Mouse (Mus musculus) hindbrain, embryonic 12.5 days (tissue): ENCODE measurements around the gene Ralgps1. TPM values are rescaled to one million over a fixed set of nuclear protein-coding genes. Genes with fewer than 3 reads are reported as not detected.
A peak's percentile ranks its signal among the peaks of the same experiment; 100 is the strongest.

Experiments
- ATAC-seq: fragments of 200-750 bp; cut with Nextera tagmentation; 2 replicates; pipeline ENCODE4 v1.8.0; 2017; ENCODE audit warnings: moderate TSS enrichment; ENCODE audit not compliant: low FRiP score
- H3K27ac ChIP-seq: fragments of 300-500 bp; sonication (generic); 2 replicates; pipeline ENCODE4 v1.5.1; 2016; ENCODE audit warnings: mild to moderate bottlenecking
- H3K27me3 ChIP-seq: fragments of 300-500 bp; sonication (generic); 2 replicates; pipeline ENCODE4 v1.6.1; 2016; ENCODE audit warnings: mild to moderate bottlenecking
- H3K36me3 ChIP-seq: fragments of 300-500 bp; sonication (generic); 2 replicates; pipeline ENCODE4 v1.6.1; 2016; ENCODE audit warnings: mild to moderate bottlenecking
- H3K4me1 ChIP-seq: fragments of 300-500 bp; sonication (generic); 2 replicates; pipeline ENCODE4 v1.6.1; 2016
- H3K4me2 ChIP-seq: fragments of 300-500 bp; sonication (generic); replicated peaks from 2 replicates; pipeline ENCODE4 v1.6.1; 2016; ENCODE audit warnings: mild to moderate bottlenecking
- H3K4me3 ChIP-seq: fragments of 300-500 bp; sonication (generic); 2 replicates; pipeline ENCODE4 v1.5.1; 2016; ENCODE audit warnings: mild to moderate bottlenecking
- H3K9ac ChIP-seq: fragments of 300-500 bp; sonication (generic); 2 replicates; pipeline ENCODE4 v1.6.1; 2016; ENCODE audit warnings: mild to moderate bottlenecking, moderate library complexity
- H3K9me3 ChIP-seq: fragments of 300-500 bp; sonication (generic); replicated peaks from 2 replicates; pipeline ENCODE4 v1.6.1; 2016; ENCODE audit warnings: mild to moderate bottlenecking
- WGBS: fragments of 180-500 bp; shearing (Covaris S2); methylation state at CpG from one replicate; pipeline ENCODE4 v1.1.7; 2016; 5-methylcytosine and 5-hydroxymethylcytosine counted together
- polyA plus RNA-seq: library from polyadenylated mRNA; unstranded; fragments of >200 nt; fragmentation: Nextera tagmentation; extraction: Ambion mirVana; gene quantifications from 2 replicates; pipeline ENCODE4 v1.2.1, GENCODE M21; 2016

Gene Ralgps1
- polyA plus RNA-seq, 1 experiment from 2014 or later: 29.0 TPM

DNA sequence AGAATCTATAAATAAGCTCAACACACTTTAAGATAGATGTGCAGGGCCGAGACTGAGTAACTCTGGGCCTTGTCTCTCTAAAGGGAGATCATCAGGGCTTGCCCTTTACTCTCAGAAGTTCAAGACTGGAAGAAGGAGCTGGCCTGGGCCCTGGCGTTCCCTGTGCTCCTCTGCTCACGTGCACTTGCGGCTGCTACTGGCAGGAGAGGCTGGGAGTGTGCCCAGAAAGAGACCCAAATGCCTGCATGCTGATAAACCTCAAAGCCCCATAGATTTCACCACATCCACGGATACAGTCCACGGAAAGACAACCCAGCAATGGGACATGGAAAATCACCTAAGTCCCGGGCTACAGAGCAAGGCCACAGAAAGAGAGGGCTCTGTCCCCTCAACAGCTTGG lies 184.8 kb downstream of the Ralgps1 start:
- Histone ChIP-seq H3K27me3 (no peaks in the 10 kb centered on the region), H3K4me3 (no peak overlapping the region), H3K36me3 (no peaks in the 10 kb centered on the region), H3K27ac (no peak overlapping the region), H3K9ac (no peak overlapping the region), H3K4me1 (peaks cover 10% of the 10 kb centered on the region), H3K4me2 (no peak overlapping the region), H3K9me3 (no peaks in the 10 kb centered on the region)
- ATAC-seq: no peak
- WGBS: 85% methylated on average over 7 of the region's 7 CpGs

DNA sequence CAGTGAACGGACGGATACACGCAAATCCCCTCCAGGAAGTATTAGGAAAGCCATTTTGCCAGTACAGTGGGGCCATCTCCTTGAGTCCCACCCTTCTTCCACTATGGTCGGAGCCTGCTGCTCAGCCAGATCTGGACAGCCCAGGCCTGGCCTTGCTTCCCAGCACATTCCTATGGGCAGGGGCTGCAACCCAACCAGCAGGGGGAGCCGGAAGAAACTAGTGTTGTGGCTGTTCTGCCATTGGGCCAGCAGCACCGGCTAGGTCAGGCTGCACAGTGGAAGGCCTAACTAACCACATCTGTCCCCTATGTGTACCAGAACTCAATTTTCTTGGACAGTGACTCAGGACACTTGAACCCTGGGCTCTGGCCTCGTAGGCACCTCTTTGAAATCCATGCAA lies 186.0 kb downstream of the Ralgps1 start:
- H3K9me3 ChIP-seq: no peaks in the 10 kb centered on the region
- H3K4me1 ChIP-seq: peaks cover 11% of the 10 kb centered on the region
- H3K36me3 ChIP-seq: no peaks in the 10 kb centered on the region
- no peak overlapping the region; the same call in 1 of the 2 replicates for H3K27ac ChIP-seq
- no peak overlapping the region for H3K9ac ChIP-seq
- no peak overlapping the region for H3K4me3 ChIP-seq
- no peak for ATAC-seq
- WGBS: 76% methylated on average over 7 of the region's 7 CpGs
- no peak overlapping the region for H3K4me2 ChIP-seq
- H3K27me3 ChIP-seq: no peaks in the 10 kb centered on the region

DNA sequence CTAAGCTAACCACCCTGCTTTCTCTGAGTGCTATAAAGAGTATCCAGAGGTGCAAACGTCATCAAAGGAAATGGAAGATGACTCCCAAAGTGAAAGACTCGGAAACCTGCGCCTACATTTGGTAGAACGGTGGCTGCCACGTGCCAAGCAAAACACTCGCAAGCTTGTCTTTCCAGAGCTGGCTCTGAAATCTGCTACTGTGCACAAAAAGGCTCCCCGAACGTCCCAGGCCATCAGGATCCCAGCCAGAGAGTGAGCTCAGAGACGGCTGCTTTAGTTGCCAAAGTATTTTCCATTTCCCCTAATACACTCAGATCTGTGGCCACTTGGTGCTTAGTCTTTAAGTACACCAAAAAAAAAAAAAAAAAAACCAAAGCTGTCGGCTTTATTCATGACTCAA lies 186.6 kb downstream of the Ralgps1 start:
- WGBS: 83% methylated on average over 10 of the region's 10 CpGs
- no peaks in the 10 kb centered on the region for H3K27me3 ChIP-seq
- no peak overlapping the region for H3K27ac ChIP-seq
- no peak overlapping the region for H3K4me2 ChIP-seq
- H3K9ac ChIP-seq: no peak overlapping the region
- no peaks in the 10 kb centered on the region for H3K9me3 ChIP-seq
- no peak overlapping the region for H3K4me3 ChIP-seq
- H3K4me1 ChIP-seq: peaks cover 11% of the 10 kb centered on the region
- H3K36me3 ChIP-seq: no peaks in the 10 kb centered on the region
- no peak for ATAC-seq

DNA sequence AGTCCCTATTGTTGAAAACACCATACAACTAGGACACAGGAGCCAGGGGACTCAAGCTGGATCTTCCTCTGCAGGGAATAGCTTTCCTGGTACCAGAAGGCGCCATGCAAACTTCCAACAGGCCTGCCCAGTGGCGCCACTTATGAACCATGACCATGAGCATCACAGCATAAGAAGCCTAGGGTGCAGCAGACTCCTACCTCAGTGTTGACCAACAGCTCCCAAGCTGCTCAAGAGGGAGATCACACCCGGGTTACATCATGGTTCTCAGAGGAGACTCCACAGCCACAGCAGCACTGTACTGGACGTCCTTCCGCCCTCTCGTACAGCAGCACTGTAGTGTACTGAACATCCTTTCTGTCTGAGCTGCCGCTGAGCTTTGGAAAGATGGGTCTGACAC lies 188.0 kb downstream of the Ralgps1 start:
- no peaks in the 10 kb centered on the region for H3K27me3 ChIP-seq
- H3K4me1 ChIP-seq: peaks cover 21% of the 10 kb centered on the region
- no peak overlapping the region for H3K4me2 ChIP-seq
- no peaks in the 10 kb centered on the region for H3K36me3 ChIP-seq
- no peak for ATAC-seq
- H3K9me3 ChIP-seq: no peaks in the 10 kb centered on the region
- no peak overlapping the region for H3K27ac ChIP-seq
- 94% methylated on average over 7 of the region's 7 CpGs for WGBS
- H3K9ac ChIP-seq: no peak overlapping the region
- H3K4me3 ChIP-seq: no peak overlapping the region

DNA sequence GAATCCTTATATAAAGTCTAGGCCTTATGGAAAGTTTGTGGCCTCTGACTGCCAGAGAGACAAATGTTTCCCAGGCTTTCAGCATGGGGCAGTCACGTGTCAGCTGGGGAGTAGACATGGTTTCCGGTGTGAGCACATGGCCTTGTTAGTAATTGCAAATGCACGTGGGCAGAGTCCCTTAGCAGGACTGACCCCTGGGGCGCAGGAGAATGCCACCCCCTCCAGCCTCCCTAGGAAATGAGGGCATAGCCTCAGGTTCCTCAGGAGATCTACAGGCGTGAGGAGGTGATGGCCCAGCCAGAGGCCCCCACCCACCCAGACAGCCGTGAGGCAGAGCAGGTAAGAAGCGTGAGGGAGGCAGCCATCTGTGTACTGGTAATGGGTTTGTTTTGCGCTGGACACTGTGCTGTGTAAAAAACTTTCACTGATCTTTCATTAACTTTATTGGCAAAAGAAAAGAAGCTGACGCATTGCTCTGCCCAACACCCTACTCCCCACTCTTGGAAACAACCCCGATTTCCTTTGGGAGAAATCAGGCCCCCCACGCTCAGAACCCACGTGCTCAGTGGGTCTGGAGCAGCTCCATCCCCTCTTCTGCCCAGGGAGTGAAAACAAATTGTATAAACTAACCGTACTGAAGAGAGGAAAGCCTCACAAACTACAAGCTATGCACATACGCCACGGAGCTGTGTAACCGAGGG lies 191.2 kb downstream of the Ralgps1 start:
- H3K27ac ChIP-seq: no peak overlapping the region
- peaks cover 34% of the 10 kb centered on the region for H3K4me1 ChIP-seq
- H3K4me2 ChIP-seq: no peak overlapping the region
- no peak overlapping the region for H3K9ac ChIP-seq
- no peaks in the 10 kb centered on the region for H3K27me3 ChIP-seq
- H3K4me3 ChIP-seq: no peak overlapping the region
- 47% methylated on average over 16 of the region's 16 CpGs for WGBS
- ATAC-seq: 0 out of 2 replicates have a peak, but pooled peaks have one; percentile 38
- H3K9me3 ChIP-seq: no peaks in the 10 kb centered on the region
- no peaks in the 10 kb centered on the region for H3K36me3 ChIP-seq

DNA sequence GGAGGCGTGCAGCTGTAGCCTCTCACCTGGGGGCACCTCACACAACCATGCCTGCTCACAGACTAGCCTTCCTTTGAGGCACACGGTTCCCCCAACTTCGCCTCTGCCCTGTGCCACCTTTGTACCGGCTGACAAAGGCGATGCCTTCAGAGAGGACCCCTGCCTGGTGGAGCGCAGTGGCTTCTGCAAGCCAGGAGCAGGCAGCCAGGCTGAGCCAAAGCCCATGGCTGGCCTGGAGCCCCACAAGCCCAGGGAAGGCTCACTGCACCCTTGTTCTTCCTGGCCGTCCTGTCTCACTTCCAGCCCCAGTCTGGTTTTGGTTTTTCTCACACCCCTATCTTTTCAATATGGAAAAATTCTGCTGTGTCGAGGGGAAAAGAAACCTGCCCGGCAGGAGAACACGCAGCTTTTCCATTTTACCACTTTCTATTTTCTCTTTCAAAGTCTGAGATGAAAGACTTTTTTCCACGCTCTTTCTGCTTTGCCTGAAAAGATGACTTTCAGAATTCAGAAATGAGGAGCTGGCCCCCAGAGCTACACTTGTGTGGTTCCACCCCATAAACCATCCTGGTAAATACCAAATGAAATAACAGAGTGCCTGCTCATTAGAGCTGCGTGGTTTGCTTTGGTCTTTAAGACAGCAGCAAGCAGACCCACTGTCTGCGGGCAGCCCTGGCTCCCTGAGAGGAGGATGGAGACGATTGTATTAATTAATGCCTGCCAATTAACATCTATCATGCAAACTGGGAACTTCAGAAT lies 191.9 kb downstream of the Ralgps1 start:
- Histone ChIP-seq H3K36me3 (no peaks in the 10 kb centered on the region), H3K4me3 (no peak overlapping the region), H3K4me1 (peaks cover 34% of the 10 kb centered on the region)

DNA sequence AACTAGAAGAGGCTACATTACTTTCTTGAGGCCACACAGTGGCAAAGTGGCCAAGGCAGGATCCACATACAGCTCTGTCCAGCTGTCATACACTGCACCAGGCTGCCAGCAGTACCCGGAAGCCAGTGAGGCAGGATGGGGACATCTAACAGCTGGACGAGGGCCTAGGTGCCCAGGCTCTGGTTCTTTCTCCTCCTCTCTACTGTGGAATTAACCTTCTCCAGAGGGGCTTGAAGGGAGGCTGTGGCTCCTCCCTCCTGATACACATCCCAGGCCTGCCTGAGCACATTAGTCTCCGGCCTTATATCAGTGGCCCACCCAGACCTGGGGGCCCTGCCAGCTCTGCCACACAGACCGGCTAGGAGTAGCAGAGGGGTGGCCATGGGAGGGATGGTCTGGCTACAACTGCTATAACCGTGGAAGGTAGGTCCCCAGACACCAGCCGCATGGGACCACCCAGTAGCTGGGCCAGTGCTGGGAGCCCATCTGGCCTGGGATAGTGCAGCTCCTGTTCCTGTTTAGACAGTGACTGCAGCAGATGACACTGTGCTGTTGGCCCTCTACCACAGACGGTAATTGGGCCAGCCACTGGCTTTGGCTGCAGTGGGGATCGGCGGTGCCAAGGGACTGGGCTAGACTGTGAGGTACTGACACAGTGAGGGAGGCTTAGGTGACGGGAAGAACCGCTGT lies 192.9 kb downstream of the Ralgps1 start:
- WGBS: 54% methylated on average over 11 of the region's 11 CpGs
- no peaks in the 10 kb centered on the region for H3K27me3 ChIP-seq
- H3K9me3 ChIP-seq: no peaks in the 10 kb centered on the region
- H3K36me3 ChIP-seq: peaks cover 6% of the 10 kb centered on the region; the same call in 1 of the 2 replicates
- 0 out of 2 replicates have a peak overlapping the region, but pooled peaks have one; percentile 24 for H3K9ac ChIP-seq
- H3K4me3 ChIP-seq: no peak overlapping the region
- peaks cover 34% of the 10 kb centered on the region for H3K4me1 ChIP-seq
- ATAC-seq: peak; percentile 55
- 0 out of 2 replicates have a peak overlapping the region, but pooled peaks have one; percentile 45 for H3K27ac ChIP-seq
- no peak overlapping the region for H3K4me2 ChIP-seq

More for the DNA sequence above, 191.9 kb downstream of the Ralgps1 start:
- Histone ChIP-seq H3K9me3 (no peaks in the 10 kb centered on the region), H3K4me2 (no peak overlapping the region), H3K9ac (0 out of 2 replicates have a peak overlapping the region, but pooled peaks have one; percentile 24), H3K27ac (peak overlapping the region; percentile 30), H3K27me3 (no peaks in the 10 kb centered on the region)
- ATAC-seq: no peak
- WGBS: 55% methylated on average over 14 of the region's 14 CpGs

DNA sequence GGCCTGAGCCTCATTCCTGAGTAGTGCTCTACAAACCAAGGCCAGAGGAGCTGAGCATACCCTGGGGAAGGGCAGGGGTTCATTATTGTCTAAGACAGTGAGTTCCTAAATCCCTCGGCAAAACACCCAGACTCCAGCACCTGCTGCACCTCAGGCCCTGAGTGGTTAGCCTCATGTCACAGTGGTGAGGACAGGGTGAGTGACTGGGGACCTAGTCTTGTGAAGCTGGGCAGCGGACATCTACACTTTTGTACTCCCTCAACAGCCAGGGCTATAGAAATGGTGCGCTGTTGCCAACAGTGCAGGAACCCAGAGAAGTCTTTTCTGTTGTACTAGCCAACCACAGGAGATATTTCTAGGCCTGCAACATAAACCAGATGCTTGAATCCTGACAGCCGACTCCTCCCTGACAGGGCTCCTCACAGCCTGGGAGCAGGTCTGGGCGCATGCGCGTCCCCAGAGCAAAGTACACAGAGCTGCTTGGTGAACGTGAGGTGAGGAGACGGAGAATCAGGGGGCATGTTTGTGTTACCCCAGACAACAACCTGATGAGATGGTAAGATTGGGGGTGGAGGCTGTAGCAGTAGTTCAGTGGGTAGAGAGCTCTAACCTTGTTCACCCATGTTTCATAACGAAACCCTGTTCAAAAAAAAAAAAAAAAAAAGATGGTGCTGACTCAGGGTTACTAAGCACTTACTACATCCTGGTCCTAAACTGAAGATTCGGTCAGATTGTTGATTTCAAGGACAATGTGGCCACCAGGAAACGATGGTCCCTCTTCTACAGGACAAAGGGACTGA lies 193.6 kb downstream of the Ralgps1 start:
- Histone ChIP-seq H3K9ac (no peak overlapping the region), H3K27ac (0 out of 2 replicates have a peak overlapping the region, but pooled peaks have one; percentile 12), H3K27me3 (no peaks in the 10 kb centered on the region), H3K4me1 (peaks cover 34% of the 10 kb centered on the region), H3K36me3 (peaks cover 14% of the 10 kb centered on the region), H3K4me2 (no peak overlapping the region), H3K9me3 (no peaks in the 10 kb centered on the region), H3K4me3 (no peak overlapping the region)
- 87% methylated on average over 12 of the region's 12 CpGs for whole genome bisulfite sequencing
- ATAC-seq: no peak

DNA sequence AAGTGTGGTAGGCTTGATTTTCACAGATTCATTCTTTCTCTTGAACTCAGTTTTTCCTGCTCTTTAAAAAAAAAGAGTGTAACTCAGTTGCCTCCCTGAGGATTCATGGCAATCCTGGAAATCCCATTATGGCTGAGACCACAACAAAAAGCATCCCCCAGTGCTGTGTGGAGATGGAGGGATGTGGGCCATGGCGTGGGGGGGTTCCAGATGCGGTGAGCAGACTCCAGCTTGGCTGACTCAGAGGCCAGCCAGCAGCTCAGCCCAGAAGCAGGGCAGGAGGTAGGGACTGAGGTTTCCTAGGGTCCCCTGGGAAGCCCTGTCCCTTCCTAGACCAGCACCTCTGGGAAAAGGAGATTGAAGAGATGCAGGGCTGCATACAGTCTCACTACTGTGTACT lies 194.4 kb downstream of the Ralgps1 start:
- Histone ChIP-seq H3K36me3 (peaks cover 20% of the 10 kb centered on the region), H3K4me3 (no peak overlapping the region), H3K27me3 (no peaks in the 10 kb centered on the region), H3K9me3 (no peaks in the 10 kb centered on the region), H3K27ac (no peak overlapping the region), H3K4me2 (no peak overlapping the region), H3K4me1 (peaks cover 34% of the 10 kb centered on the region), H3K9ac (no peak overlapping the region)
- 58% methylated on average over 2 of the region's 2 CpGs for WGBS
- no peak for ATAC-seq

DNA sequence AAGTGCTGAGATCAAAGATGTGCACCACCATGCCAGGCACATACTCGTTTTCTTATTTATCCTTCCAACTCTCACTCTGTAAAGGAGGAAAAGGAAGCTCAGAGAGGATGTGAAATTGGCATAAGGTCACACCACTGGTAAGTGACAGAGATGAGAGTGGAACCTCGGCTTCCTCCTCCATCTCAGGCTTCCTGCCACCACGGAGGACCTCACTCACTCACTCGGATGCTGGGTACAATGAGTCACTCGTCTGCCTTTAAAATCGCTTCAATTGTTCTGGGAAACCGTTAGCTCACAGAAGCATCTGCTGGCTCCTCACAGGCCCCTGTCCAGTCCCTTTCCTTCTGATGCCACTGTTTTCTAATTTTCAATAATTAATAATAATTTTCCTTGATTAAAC lies 194.8 kb downstream of the Ralgps1 start:
- no peak overlapping the region for H3K27ac ChIP-seq
- peaks cover 37% of the 10 kb centered on the region for H3K4me1 ChIP-seq
- H3K9ac ChIP-seq: no peak overlapping the region
- no peaks in the 10 kb centered on the region for H3K27me3 ChIP-seq
- H3K4me2 ChIP-seq: no peak overlapping the region
- H3K36me3 ChIP-seq: peaks cover 22% of the 10 kb centered on the region
- WGBS: 54% methylated on average over 7 of the region's 7 CpGs
- no peak for ATAC-seq
- no peaks in the 10 kb centered on the region for H3K9me3 ChIP-seq
- H3K4me3 ChIP-seq: no peak overlapping the region

DNA sequence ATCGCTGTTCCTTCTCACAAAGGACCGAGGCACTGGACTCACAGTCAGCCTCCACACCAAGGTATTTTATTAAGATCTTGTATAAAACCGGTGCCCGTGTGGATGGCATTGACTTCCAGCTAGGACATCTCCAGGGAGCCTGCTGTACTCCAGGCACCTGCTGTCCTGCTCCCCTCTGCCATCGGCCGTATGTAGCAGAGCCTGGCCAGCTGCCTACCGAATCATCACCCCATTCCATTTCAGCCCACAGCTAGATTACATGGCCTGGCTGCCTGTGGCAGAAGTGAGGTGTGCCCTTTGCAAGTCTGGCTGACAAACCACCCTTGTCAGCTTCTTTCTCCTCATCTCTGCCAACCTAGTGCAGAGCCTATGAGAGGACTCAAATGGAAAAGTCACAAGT lies 197.6 kb downstream of the Ralgps1 start:
- 84% methylated on average over 7 of the region's 7 CpGs for WGBS
- Histone ChIP-seq H3K9ac (no peak overlapping the region), H3K27ac (no peak overlapping the region)

More for the DNA sequence above, 197.6 kb downstream of the Ralgps1 start:
- H3K4me1 ChIP-seq: peaks cover 29% of the 10 kb centered on the region
- peaks cover 29% of the 10 kb centered on the region for H3K36me3 ChIP-seq
- H3K4me3 ChIP-seq: no peak overlapping the region
- ATAC-seq: no peak
- no peak overlapping the region for H3K4me2 ChIP-seq
- H3K27me3 ChIP-seq: no peaks in the 10 kb centered on the region
- H3K9me3 ChIP-seq: no peaks in the 10 kb centered on the region
